In the genomic region with DNA sequence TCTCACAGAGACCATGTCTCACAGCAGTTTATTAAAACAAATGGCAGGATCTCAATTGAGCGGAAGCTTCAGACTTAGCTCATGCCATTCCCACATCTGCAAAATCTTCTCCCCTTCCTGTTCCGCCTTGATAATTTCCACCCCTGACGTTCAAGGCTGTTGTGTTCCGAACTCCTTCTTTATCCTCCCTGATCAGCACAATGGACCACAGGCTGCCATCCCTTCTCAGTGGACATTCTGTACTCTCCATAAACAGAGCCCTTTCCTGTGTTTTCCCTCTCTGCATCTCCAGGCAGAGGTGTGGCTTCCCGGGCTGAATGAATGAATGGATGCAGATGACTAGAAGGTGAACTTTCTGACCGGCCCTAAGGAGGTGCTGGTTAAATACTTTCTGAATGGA, we compare ENCODE assay signal across 9 mouse cellular contexts. TPM values are rescaled to one million over a fixed set of nuclear protein-coding genes. Genes with fewer than 3 reads are reported as not detected.
DNase-seq lines count a peak whose midpoint lies in the region; ATAC-seq lines count a peak whose summit lies in the region.
"Had no signal": no experiment of that assay in that cellular context is flagged by ENCODE, and none has a peak within 500 bp of the region (broad histone marks: within the 10 kb centered on the region; RNA-seq: fewer than 3 reads in every experiment).

No protein-coding gene starts in this region.

- H3K4me1 ChIP-seq in brown adipose tissue, adult 24 weeks (ENCODE audit: control insufficient read depth, insufficient read depth, insufficient read length, low read length), result peaks cover 7% of the 10 kb centered on the region; the same call in 1 of the 2 replicates
- peaks cover 27% of the 10 kb centered on the region for H3K4me1 ChIP-seq in forebrain, embryonic 12.5 days
- H3K4me1 ChIP-seq in intestine, embryonic 14.5 days (replicated peaks; ENCODE audit: control insufficient read depth, insufficient read depth, low read length), result peaks cover 29% of the 10 kb centered on the region

- no peaks in the 10 kb centered on the region for H3K36me3 ChIP-seq in forebrain, embryonic 12.5 days (replicated peaks)
- H3K36me3 ChIP-seq in intestine, embryonic 14.5 days (ENCODE audit: control insufficient read depth, insufficient read depth, low read length), result no peaks in the 10 kb centered on the region

- 43% methylated on average over 6 of the region's 6 CpGs for WGBS in forebrain, embryonic 12.5 days
- WGBS in intestine, embryonic 14.5 days, result 37% methylated on average over 6 of the region's 6 CpGs

- H3K27ac ChIP-seq in brown adipose tissue, adult 24 weeks (replicated peaks; ENCODE audit: low read depth, low read length), result no peak overlapping the region
- H3K27ac ChIP-seq in forebrain, embryonic 12.5 days, result no peak overlapping the region
- no peak overlapping the region for H3K27ac ChIP-seq in intestine, embryonic 14.5 days (ENCODE audit: low read depth)

- 0 out of 2 replicates have a peak overlapping the region, but pooled peaks have one; percentile 6 for H3K4me3 ChIP-seq in brown adipose tissue, adult 24 weeks (ENCODE audit: insufficient read depth, low read depth, low read length)
- peak overlapping the region; percentile 23 for H3K4me3 ChIP-seq in forebrain, embryonic 12.5 days (replicated peaks)
- H3K4me3 ChIP-seq in intestine, embryonic 14.5 days (ENCODE audit: low read depth, low read length), result peak overlapping the region; percentile 53; the same call in 1 of the 2 replicates

- H3K4me2 ChIP-seq in forebrain, embryonic 12.5 days, result peak overlapping the region; percentile 40
- H3K4me2 ChIP-seq in intestine, embryonic 14.5 days (ENCODE audit: low read length), result peak overlapping the region; percentile 73

- no peak for DNase-seq in intestine, embryonic 14.5 days (ENCODE audit: low spot score)
- DNase-seq in lung, postnatal 36 days, result peak; percentile 70
- no peak for DNase-seq in frontal cortex, postnatal 25 days (ENCODE audit: low spot score in 2 of 2)
- no peak for DNase-seq in frontal cortex, postnatal 10 days (ENCODE audit: low spot score in 2 of 2)
- no peak for DNase-seq in adrenal gland, postnatal 14 days

- no peaks in the 10 kb centered on the region for H3K9me3 ChIP-seq in forebrain, embryonic 12.5 days
- no peaks in the 10 kb centered on the region for H3K9me3 ChIP-seq in intestine, embryonic 14.5 days (ENCODE audit: control insufficient read depth, low read length)

- H3K27me3 ChIP-seq in forebrain, embryonic 12.5 days, result no peaks in the 10 kb centered on the region
- no peaks in the 10 kb centered on the region for H3K27me3 ChIP-seq in intestine, embryonic 14.5 days (replicated peaks; ENCODE audit: control insufficient read depth, insufficient read depth, low read length)

- peak overlapping the region; percentile 22; the same call in 1 of the 2 replicates for H3K9ac ChIP-seq in forebrain, embryonic 12.5 days
- H3K9ac ChIP-seq in intestine, embryonic 14.5 days (ENCODE audit: low read length), result no peak overlapping the region

- no peak for ATAC-seq in forebrain, embryonic 12.5 days (ENCODE audit: low FRiP score)
- no peak for ATAC-seq in intestine, embryonic 14.5 days (replicated peaks; ENCODE audit: low FRiP score, low TSS enrichment, low read depth)
- ATAC-seq in megakaryocyte-erythroid progenitor cell, adult 5-6 weeks (replicated peaks; ENCODE audit: low FRiP score, low TSS enrichment, poor library complexity, severe bottlenecking), result no peak

RNA-seq across cellular contexts. Expression of a gene that starts 3.1 kb away (rescaled TPM):
- 6.5 and 8.2 TPM in 2 replicates for polyA plus RNA-seq in brown adipose tissue, adult 24 weeks (2012; ENCODE audit: insufficient read depth, insufficient read length, missing spikeins)
- polyA plus RNA-seq in forebrain, embryonic 12.5 days (2016; fragmentation: Nextera tagmentation; extraction: Ambion mirVana), result 20.1 and 21.2 TPM in 2 replicates
- 10.8 and 12.2 TPM in 2 replicates for polyA plus RNA-seq in intestine, embryonic 14.5 days (2014; fragmentation: Nextera tagmentation; extraction: Ambion mirVana)
- 3.1 and 4.2 TPM in 2 replicates for total RNA-seq in megakaryocyte-erythroid progenitor cell, adult 5-6 weeks (2014; fragmentation: Nextera tagmentation)
- 3.2 and 5.3 TPM in 2 replicates for total RNA-seq in megakaryocyte-erythroid progenitor cell, adult 5-6 weeks (2017)
- 16.3 and 16.9 TPM in 2 replicates for total RNA-seq in adrenal gland, postnatal 14 days (2021)

RNA-seq across cellular contexts. Expression of a gene that starts 5.3 kb away (rescaled TPM):
- polyA plus RNA-seq in brown adipose tissue, adult 24 weeks (2012; ENCODE audit: insufficient read depth, insufficient read length, missing spikeins), result 5.7 and 7.4 TPM in 2 replicates
- 13.9 and 18.4 TPM in 2 replicates for polyA plus RNA-seq in forebrain, embryonic 12.5 days (2016; fragmentation: Nextera tagmentation; extraction: Ambion mirVana)
- 24.6 and 26.2 TPM in 2 replicates for polyA plus RNA-seq in intestine, embryonic 14.5 days (2014; fragmentation: Nextera tagmentation; extraction: Ambion mirVana)
- 2.9 and 6.3 TPM in 2 replicates for total RNA-seq in megakaryocyte-erythroid progenitor cell, adult 5-6 weeks (2014; fragmentation: Nextera tagmentation)
- total RNA-seq in megakaryocyte-erythroid progenitor cell, adult 5-6 weeks (2017), result 1.5 and 2.1 TPM in 2 replicates
- total RNA-seq in adrenal gland, postnatal 14 days (2021), result 17.9 and 20.1 TPM in 2 replicates
- total RNA-seq: megakaryocyte, adult 5-6 weeks had no signal

RNA-seq across cellular contexts. Expression of a gene that starts 25.5 kb away (rescaled TPM):
- 0.71 and 1.4 TPM in 2 replicates for polyA plus RNA-seq in brown adipose tissue, adult 24 weeks (2012; ENCODE audit: insufficient read depth, insufficient read length, missing spikeins)
- polyA plus RNA-seq in forebrain, embryonic 12.5 days (2016; fragmentation: Nextera tagmentation; extraction: Ambion mirVana), result 119 and 157 TPM in 2 replicates
- polyA plus RNA-seq in intestine, embryonic 14.5 days (2014; fragmentation: Nextera tagmentation; extraction: Ambion mirVana), result 9.5 and 9.9 TPM in 2 replicates
- total RNA-seq in megakaryocyte-erythroid progenitor cell, adult 5-6 weeks (2014; fragmentation: Nextera tagmentation), result not detected in 2 replicates
- total RNA-seq in megakaryocyte-erythroid progenitor cell, adult 5-6 weeks (2017), result not detected in 2 replicates
- 24.8 and 31.0 TPM in 2 replicates for total RNA-seq in adrenal gland, postnatal 14 days (2021)
- total RNA-seq: megakaryocyte, adult 5-6 weeks had no signal

Comparison
In these comparisons a context has a peak if more than half of its experiments do, and no peak if none do; other contexts are left out.
1. RNA of a gene that starts 25.5 kb away (polyA plus RNA-seq): 119 to 157 TPM in forebrain, embryonic 12.5 days; 9.5 to 9.9 TPM in intestine, embryonic 14.5 days and 0.71 to 1.4 TPM in brown adipose tissue, adult 24 weeks; every median in the first group is over 10 times any median in the second.
2. Peak in every context shown above with its lines, with median percentiles within 50 percentile points of each other: H3K4me3 ChIP-seq.